Mouse (Mus musculus): ENCODE data around the gene Fam126a. TPM values are rescaled to one million over a fixed set of nuclear protein-coding genes. Genes with fewer than 3 reads are reported as not detected.
A peak's percentile ranks its signal among the peaks of the same experiment; 100 is the strongest.

The Fam126a gene
- total RNA-seq (2018; cell fraction: chromatin; rRNA removed): 100 to 1,000 TPM in 3 of 26 experiments, 10 to 100 TPM in 23; 13.2 to 140 (median 50.9) TPM
- 10 to 100 TPM; 13.6 to 67.0 (median 29.6) TPM for total RNA-seq (2018; cell fraction: cytosol; rRNA removed)
- total RNA-seq (2018; cell fraction: nucleus; rRNA removed): 100 to 1,000 TPM in 3 of 26 experiments, 10 to 100 TPM in 23; 18.0 to 115 (median 43.6) TPM
- polyA plus RNA-seq (2018): 26.1 to 41.3 TPM (median 35.1 TPM) in 3 replicates

DNA sequence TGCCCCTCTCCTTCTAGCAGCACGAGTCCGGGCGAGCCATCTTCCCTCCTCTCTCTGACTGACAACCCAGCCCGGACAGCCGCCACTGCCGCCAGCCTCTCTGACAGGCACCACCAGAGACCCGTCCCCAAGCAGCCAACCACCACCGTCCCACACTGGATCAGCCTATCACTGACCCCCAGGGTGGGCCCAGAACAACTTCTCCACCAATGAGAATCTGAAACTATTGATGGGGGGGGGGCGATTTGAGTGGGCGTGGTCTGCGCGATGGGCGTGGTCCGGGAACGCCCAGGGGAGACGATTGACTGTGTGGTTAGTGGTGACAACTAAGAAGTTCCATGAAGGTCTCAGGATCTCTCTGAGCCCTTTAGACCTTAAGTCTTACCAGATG, at the start of gene Fam126a:
Gene Fam126a, minus strand, starts transcription at position 112 of the 391 bp plus-strand sequence.
- Histone ChIP-seq H3K27ac (peak within 1 kb of the TSS; percentile 37), H3K36me3 (ENCODE audit: inconsistent target) (no peaks in the 10 kb centered on the region), H3K79me2 (ENCODE audit: inconsistent target) (peaks cover 44% of the 10 kb centered on the region), H3K4me3 (ENCODE audit: inconsistent target) (peak within 1 kb of the TSS; percentile 72)
- 0% methylated on average over 16 of the region's 16 CpGs for WGBS (ENCODE audit: missing documents)

DNA sequence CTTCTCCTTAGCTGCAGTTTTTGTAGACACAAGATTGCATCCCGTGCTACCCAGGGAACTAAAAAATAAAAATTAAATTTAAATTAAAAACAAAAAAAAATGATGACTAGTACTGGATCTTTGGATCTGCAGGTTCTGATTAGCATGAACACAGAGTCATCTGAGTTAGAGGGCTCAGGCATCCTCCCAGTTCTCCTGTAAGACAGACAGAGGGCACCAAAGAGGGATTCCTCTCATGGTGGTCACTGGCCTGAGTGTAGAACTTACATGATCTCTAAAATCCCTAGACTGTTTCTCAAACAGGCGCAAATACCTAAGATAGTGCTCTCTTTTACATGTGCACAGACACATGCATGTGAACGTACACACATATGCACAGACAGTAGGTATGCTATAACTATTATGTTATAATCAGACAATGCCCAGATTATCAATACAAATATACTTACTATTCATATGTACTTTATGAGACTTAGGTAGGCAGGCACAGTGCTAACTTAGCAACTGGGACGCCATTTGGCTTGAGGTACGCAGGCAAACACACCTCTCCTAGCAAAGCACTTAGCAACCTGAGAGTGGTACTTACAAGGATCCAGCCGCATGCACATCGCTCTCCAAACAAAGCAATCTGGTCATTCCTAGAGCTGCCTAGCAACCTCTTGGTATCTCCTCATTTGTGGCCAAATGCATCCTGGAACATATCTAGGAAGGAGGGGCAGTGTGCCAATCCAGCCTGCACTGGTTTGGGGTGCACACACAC, 48.1 kb upstream of the Fam126a start:
- H3K4me3 ChIP-seq (ENCODE audit: inconsistent target): no peak overlapping the region
- H3K79me2 ChIP-seq (ENCODE audit: inconsistent target): no peaks in the 10 kb centered on the region
- no peaks in the 10 kb centered on the region for H3K36me3 ChIP-seq (ENCODE audit: inconsistent target)
- H3K27ac ChIP-seq: no peak overlapping the region
- 93% methylated on average over 7 of the region's 7 CpGs for WGBS (ENCODE audit: missing documents)

DNA sequence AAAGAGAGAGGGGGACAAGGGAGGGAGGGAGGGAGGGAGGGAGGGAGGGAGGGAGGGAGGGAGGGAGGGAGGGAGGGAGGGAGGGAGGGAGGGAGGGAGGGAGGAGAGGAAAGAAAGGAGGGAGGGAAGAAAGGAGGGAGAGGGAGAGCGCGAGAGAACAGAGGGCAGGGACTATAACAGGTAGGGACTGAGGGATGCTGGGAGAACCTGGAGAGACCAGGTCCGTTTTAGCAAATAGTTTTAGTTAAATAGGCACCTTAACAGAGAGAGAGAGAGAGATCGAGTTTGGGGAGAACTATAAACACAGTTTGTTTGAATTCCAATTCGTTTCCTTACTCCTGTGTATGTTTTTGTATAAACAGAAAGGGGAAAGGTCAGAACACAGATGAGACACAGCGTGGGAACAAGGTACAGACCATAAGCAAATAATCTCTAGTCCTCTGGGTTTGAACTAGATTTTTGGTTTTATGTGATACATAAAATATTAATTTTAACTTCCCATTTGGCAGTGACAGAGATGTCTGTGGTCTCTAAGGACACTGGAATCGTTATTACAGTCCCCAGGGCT, 47.3 kb upstream of the Fam126a start:
- no peaks in the 10 kb centered on the region for H3K79me2 ChIP-seq (ENCODE audit: inconsistent target)
- H3K27ac ChIP-seq: no peak overlapping the region
- WGBS (ENCODE audit: missing documents): 45% methylated on average over 4 of the region's 7 CpGs
- H3K36me3 ChIP-seq (ENCODE audit: inconsistent target): no peaks in the 10 kb centered on the region
- no peak overlapping the region; the same call in 1 of the 2 replicates for H3K4me3 ChIP-seq (ENCODE audit: inconsistent target)

DNA sequence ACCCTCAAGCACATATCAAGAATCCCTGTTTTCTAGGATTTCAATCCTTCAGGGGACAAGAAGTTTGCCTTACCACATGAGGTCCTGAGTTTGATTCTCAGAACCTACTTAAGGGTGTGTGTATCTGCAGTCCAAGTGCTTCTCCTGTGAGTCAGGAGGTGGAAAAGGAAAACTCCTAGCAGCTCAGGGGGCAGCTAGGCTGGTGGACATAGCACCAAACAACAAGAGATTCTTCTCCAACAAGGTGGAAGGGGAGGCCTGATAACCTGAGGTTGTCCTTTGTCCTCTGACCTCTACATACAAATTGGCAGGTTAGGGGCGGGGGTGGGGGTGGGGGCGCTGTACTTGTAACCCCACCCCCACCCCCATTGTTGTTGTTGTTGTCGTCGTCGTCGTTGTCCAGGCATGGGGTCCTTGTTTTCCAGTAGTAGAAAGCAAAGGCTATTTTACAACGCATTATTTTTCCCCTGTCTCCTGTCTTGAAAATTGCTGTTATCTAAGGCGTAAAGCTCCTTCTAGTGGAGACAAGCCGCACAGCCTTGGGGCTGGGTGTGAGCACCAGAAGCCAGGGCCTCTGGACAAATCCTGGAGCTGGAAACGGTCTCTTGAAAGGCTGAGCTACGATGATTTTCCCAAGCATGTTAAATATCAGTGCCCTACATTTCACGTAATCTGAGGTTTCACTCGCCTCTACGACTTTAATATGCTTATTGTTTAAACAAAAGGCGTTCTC, 46.7 kb upstream of the Fam126a start:
- Histone ChIP-seq H3K27ac (no peak overlapping the region), H3K79me2 (ENCODE audit: inconsistent target) (no peaks in the 10 kb centered on the region), H3K4me3 (ENCODE audit: inconsistent target) (no peak overlapping the region; the same call in 1 of the 2 replicates), H3K36me3 (ENCODE audit: inconsistent target) (no peaks in the 10 kb centered on the region)
- WGBS (ENCODE audit: missing documents): 6% methylated on average over 14 of the region's 15 CpGs

DNA sequence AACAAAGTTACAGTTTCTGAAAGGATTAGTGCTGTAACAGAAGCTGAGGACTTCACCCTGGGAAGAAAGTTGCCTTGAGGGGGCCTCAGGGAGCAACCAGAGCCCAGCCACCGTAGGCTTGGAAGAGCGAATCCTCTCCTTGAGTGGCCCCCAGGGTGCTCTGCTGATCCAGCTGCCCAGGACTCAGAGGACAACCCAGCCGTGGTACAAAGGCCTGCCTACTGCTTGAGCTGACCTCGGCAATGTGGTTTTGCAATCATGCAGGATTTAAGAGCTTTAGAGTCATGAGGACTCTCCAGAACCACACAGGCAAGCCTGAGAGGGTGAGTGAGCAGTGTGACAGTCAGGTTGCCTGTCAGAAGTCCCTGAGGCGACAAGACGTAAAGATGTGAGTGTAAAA, 41.5 kb upstream of the Fam126a start:
- Histone ChIP-seq H3K79me2 (ENCODE audit: inconsistent target) (no peaks in the 10 kb centered on the region), H3K36me3 (ENCODE audit: inconsistent target) (no peaks in the 10 kb centered on the region), H3K27ac (peak overlapping the region; percentile 36), H3K4me3 (ENCODE audit: inconsistent target) (no peak overlapping the region)
- WGBS (ENCODE audit: missing documents): 71% methylated on average over 6 of the region's 6 CpGs

DNA sequence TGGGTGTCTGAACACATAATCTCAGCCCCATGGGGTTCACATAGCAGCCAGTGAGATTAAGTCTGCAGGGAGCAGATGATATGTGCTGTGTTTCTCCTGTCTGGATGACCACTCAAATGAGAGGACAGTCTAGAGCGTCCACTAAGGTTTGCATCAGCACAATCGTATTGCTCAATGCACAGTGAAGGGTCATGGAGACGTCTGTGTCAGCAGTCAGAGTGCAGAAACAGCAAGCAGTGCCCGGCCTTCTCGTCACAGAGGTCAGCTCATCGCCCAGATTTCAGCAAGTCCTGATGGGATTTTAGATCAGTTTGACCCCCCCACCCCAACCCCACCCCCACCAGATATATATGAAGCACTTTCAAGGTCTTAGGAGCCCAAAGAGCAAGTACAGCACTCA, 38.5 kb upstream of the Fam126a start:
- Histone ChIP-seq H3K36me3 (ENCODE audit: inconsistent target) (no peaks in the 10 kb centered on the region), H3K4me3 (ENCODE audit: inconsistent target) (no peak overlapping the region), H3K79me2 (ENCODE audit: inconsistent target) (no peaks in the 10 kb centered on the region), H3K27ac (peak overlapping the region; percentile 40)
- 75% methylated on average over 6 of the region's 6 CpGs for WGBS (ENCODE audit: missing documents)

DNA sequence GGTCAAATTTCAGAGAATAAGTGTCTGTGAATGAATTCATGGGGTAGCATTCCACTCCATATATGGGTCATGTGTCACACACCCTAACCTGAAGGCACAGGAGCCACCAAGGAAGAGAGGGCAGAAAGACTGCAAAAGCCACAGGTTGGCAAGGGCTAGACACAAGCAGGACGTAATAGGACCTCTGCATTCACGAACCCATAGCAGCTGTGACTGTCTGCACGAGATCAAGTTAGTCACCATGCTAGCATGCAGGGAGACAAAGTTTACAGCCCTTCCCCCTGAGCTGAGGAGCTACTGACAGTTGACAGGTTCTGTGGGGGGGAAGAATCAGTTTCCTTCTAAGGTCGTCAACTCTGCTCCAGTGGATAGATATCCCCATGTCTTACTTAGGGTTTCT, 33.1 kb upstream of the Fam126a start:
- Histone ChIP-seq H3K36me3 (ENCODE audit: inconsistent target) (no peaks in the 10 kb centered on the region), H3K79me2 (ENCODE audit: inconsistent target) (no peaks in the 10 kb centered on the region), H3K27ac (no peak overlapping the region), H3K4me3 (ENCODE audit: inconsistent target) (no peak overlapping the region)
- WGBS (ENCODE audit: missing documents): 98% methylated on average over 4 of the region's 4 CpGs

DNA sequence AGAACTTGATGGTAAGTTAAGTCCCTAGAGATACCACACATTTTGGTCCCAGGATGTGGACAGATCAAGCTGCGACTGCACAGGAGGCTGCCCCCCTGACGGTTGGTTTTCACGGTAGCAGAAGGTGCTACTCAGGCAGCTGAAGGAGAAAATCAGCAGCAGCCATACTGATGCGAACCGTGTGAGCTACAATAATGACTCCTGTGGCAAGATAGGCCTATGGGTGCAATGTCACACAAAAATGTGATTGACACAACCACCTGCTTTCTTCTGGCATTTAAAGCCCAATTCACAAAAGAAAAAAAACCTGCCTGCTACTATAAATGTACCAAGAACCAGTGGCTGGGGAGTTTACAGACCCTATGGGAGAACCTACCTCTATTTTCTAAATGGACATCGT, 32.5 kb upstream of the Fam126a start:
- no peak overlapping the region for H3K27ac ChIP-seq
- WGBS (ENCODE audit: missing documents): 95% methylated on average over 6 of the region's 6 CpGs
- no peaks in the 10 kb centered on the region for H3K36me3 ChIP-seq (ENCODE audit: inconsistent target)

DNA sequence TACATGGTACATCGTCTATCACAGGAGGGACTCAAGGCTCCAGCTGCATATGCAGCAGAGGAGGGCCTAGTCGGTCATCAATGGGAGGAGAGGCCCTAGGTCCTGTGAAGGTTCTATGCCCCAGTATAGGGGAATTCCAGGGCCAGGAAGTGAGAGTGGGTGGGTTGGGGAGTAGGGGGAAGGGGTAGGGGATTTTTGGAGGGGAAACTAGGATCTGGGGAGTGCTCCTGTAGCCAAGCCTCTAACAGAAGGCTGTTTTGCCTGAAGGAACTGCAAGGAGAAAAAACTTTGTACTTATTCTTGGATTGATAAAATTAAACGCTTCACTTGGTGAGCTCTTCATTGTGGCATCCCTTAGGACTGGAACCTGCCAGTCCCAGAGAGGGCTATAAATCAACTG, 30.5 kb upstream of the Fam126a start:
- Histone ChIP-seq H3K4me3 (ENCODE audit: inconsistent target) (no peak overlapping the region), H3K79me2 (ENCODE audit: inconsistent target) (no peaks in the 10 kb centered on the region), H3K27ac (no peak overlapping the region), H3K36me3 (ENCODE audit: inconsistent target) (no peaks in the 10 kb centered on the region)
- WGBS (ENCODE audit: missing documents): 92% methylated on average over 3 of the region's 3 CpGs

More for the DNA sequence above, 32.5 kb upstream of the Fam126a start:
- Histone ChIP-seq H3K4me3 (ENCODE audit: inconsistent target) (no peak overlapping the region), H3K79me2 (ENCODE audit: inconsistent target) (no peaks in the 10 kb centered on the region)

DNA sequence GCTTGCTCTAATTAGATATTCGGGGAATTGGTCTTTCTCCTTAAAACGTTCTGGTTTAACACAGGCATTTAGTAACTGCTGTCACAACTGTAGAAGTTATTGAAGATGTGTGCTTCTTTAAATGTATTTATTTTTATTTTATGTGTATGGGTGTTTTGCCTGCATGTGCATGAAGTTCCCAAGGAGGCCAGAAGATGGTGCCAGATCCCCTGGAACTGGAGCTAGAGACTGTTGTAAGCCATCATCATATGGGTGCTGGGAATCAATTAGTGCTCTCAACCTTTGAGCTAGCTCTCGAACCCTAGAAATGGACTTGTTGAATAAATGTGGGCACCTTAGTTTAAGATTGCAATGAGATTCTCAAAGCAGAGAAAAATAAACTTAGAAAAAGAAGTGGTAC, 27.1 kb upstream of the Fam126a start:
- Histone ChIP-seq H3K79me2 (ENCODE audit: inconsistent target) (no peaks in the 10 kb centered on the region), H3K27ac (no peak overlapping the region), H3K36me3 (ENCODE audit: inconsistent target) (no peaks in the 10 kb centered on the region), H3K4me3 (ENCODE audit: inconsistent target) (no peak overlapping the region)
- 84% methylated on average over 3 of the region's 3 CpGs for WGBS (ENCODE audit: missing documents)

DNA sequence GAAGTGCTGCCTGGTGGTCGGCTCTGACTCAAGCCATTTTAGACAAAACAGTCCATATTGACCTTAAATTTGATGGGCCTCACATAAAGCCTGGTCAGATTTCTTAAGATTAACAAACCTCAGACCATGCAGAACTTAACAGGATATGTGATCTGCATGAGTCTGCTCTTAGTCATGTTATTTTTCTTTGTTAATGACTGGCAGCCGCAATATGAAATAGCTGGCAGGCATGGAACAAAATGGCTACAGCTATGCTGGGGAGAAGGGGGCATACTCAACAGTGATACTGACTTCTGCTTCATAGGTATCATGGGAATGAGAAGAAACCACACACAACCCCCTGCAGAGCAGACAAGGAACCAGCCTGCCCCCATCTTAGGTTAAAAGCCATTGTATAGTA, 26.4 kb upstream of the Fam126a start:
- no peak overlapping the region for H3K4me3 ChIP-seq (ENCODE audit: inconsistent target)
- 91% methylated on average over 2 of the region's 2 CpGs for WGBS (ENCODE audit: missing documents)
- H3K79me2 ChIP-seq (ENCODE audit: inconsistent target): no peaks in the 10 kb centered on the region
- H3K36me3 ChIP-seq (ENCODE audit: inconsistent target): no peaks in the 10 kb centered on the region
- no peak overlapping the region for H3K27ac ChIP-seq

DNA sequence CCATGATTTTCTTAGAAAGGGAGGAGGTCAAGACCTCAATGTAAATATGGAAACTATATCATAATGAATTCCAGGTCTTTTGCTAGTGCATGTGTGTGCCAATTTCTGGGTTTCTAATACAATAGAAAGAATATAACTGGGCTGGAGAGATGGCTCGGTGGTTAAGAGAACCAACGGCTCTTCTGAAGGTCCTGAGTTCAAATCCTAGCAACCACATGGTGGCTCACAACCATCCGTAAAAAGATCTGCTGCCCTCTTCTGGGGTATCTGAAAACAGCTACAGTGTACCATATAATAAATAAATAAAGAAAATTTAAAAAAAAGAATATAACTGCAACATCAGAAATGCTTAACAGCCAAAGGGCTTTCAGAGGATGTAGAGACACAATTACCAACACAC, 23.9 kb upstream of the Fam126a start:
- no peaks in the 10 kb centered on the region for H3K36me3 ChIP-seq (ENCODE audit: inconsistent target)
- WGBS (ENCODE audit: missing documents): 90% methylated on average over 3 of the region's 3 CpGs
- no peaks in the 10 kb centered on the region for H3K79me2 ChIP-seq (ENCODE audit: inconsistent target)
- H3K27ac ChIP-seq: no peak overlapping the region
- no peak overlapping the region for H3K4me3 ChIP-seq (ENCODE audit: inconsistent target)

DNA sequence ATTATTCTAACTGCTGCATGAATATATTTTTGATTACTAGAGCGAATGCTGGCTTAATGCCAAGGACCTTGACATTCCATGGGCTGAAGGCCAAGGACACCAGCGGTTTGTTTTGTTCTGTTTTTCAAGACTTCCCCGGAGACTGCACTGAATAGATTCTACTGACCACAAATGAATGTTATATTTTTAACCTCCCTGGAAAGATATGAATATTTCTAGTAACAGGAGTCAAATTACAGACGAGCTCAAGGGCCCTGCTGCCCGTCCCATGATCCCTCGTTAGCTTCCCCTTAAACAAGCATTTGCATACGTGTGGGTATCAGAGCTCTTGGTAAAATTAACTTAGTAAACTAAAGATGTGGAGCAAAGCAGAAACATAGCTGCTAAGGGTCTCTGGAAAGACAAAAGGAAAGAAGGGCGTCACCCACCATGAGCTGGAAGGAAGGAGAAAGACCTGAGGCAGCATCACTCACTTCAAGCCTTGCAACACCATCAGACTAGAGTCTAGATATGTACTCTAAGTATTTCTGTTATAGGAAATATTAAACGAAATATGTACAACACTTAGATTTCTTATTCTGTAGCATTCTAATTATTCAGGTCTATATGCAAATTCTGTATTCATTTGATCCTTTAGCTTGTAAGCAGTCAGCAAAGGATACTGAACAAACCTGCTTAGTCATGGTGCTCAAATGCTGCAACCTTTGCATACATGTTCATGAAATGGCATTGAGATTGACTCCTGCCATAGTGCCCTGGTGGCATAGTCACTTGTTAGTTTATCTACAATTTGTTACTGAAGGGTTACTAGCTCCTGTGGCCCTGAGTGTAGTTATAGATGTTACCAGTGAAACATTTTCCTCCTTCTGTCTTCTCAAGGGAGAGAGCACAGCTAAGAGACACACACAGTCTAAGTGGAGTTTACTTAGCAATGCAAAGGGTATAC, 23.0 kb upstream of the Fam126a start:
- Histone ChIP-seq H3K4me3 (ENCODE audit: inconsistent target) (no peak overlapping the region), H3K27ac (no peak overlapping the region), H3K36me3 (ENCODE audit: inconsistent target) (no peaks in the 10 kb centered on the region), H3K79me2 (ENCODE audit: inconsistent target) (no peaks in the 10 kb centered on the region)
- WGBS (ENCODE audit: missing documents): 39% methylated on average over 8 of the region's 9 CpGs

All from macrophage (primary cell).